In the genomic region with DNA sequence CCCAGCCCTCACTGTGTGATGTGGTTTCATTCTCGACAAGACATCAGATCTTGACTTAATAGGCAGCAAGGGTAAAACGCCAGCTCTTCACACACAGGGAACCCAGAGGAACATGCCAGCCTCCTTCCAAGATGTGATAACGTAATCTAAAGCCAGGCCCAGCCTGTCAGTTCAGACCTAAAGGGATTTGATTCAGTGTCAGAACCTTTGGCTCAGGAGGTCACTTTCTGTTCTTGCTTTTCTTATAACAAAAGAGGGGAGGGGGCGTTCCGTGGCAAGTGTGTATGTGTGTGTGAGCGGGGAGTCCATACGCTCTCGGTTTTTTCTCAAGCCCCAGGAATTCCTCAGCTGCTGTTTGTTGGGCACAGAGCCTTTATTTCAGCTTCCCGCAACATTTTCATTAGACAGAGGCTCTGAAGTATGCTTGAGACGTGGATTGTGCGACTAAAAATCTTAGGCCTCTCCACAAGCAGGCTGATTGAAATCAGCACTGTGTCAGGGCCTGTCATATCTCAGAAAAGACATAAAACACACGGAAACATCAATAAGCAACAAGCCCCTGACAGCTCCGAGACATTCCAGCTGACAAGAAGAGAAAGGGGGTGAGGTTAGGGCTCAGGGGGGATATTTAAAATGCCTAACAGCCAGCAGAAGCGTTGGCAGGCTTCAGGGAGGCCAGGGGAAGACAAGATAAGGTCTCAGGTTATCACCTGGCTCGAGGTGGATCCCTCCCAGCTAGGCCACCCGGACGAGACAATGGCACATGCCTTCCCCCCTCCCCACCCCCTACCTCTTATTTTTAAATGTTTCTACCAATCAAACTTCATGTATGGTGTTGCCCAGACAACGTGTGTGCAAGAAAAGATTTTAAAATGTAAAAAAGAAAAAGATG, we compare ENCODE assay signal across 9 mouse cellular contexts.
DNase-seq lines count a peak whose midpoint lies in the region; ATAC-seq lines count a peak whose summit lies in the region.
"Had no signal": no experiment of that assay in that cellular context is flagged by ENCODE, and none has a peak within 500 bp of the region (broad histone marks: within the 10 kb centered on the region; RNA-seq: fewer than 3 reads in every experiment).

No protein-coding gene starts in this region.

- ATAC-seq in lung, embryonic 15.5 days (ENCODE audit: borderline replicate concordance, extremely low read depth, low FRiP score, low TSS enrichment) = no peak
- ATAC-seq in forebrain, embryonic 12.5 days (ENCODE audit: low FRiP score) = peak; percentile 71
- no peak for ATAC-seq in intestine, embryonic 16.5 days
- no peak for ATAC-seq in stomach, embryonic 15.5 days (ENCODE audit: insufficient read depth, low FRiP score, low read depth)
- ATAC-seq: Patski had no signal

- peak overlapping the region; percentile 38 for H3K4me2 ChIP-seq in lung, embryonic 15.5 days
- peak overlapping the region; percentile 29 for H3K4me2 ChIP-seq in forebrain, embryonic 12.5 days
- H3K4me2 ChIP-seq in intestine, embryonic 16.5 days (ENCODE audit: low read depth, low read length) = 0 out of 2 replicates have a peak overlapping the region, but pooled peaks have one; percentile 10
- H3K4me2 ChIP-seq in stomach, embryonic 15.5 days = peak overlapping the region; percentile 35; the same call in 1 of the 2 replicates

- H3K27ac ChIP-seq in lung, embryonic 15.5 days = no peak overlapping the region
- H3K27ac ChIP-seq in forebrain, embryonic 12.5 days = peak overlapping the region; percentile 83
- no peak overlapping the region for H3K27ac ChIP-seq in intestine, embryonic 16.5 days (ENCODE audit: low read length)
- H3K27ac ChIP-seq in stomach, embryonic 15.5 days = no peak overlapping the region

- H3K9ac ChIP-seq in lung, embryonic 15.5 days = no peak overlapping the region
- 0 out of 2 replicates have a peak overlapping the region, but pooled peaks have one; percentile 25 for H3K9ac ChIP-seq in forebrain, embryonic 12.5 days
- no peak overlapping the region for H3K9ac ChIP-seq in intestine, embryonic 16.5 days (ENCODE audit: low read depth, low read length)
- H3K9ac ChIP-seq in stomach, embryonic 15.5 days = no peak overlapping the region

- H3K4me3 ChIP-seq in lung, embryonic 15.5 days = no peak overlapping the region
- no peak overlapping the region for H3K4me3 ChIP-seq in forebrain, embryonic 12.5 days (replicated peaks)
- no peak overlapping the region for H3K4me3 ChIP-seq in intestine, embryonic 16.5 days (ENCODE audit: low read length)
- H3K4me3 ChIP-seq in stomach, embryonic 15.5 days (replicated peaks) = no peak overlapping the region
- H3K4me3 ChIP-seq: myocyte had no signal

- peaks cover 12% of the 10 kb centered on the region for H3K4me1 ChIP-seq in lung, embryonic 15.5 days
- H3K4me1 ChIP-seq in forebrain, embryonic 12.5 days = peaks cover 12% of the 10 kb centered on the region
- no peaks in the 10 kb centered on the region for H3K4me1 ChIP-seq in intestine, embryonic 16.5 days (ENCODE audit: control insufficient read depth, insufficient read depth, low read length)
- H3K4me1 ChIP-seq in stomach, embryonic 15.5 days = no peaks in the 10 kb centered on the region

- DNase-seq in lung, postnatal 36 days = no peak
- DNase-seq in gastrocnemius, postnatal 14 days = no peak
- no peak for DNase-seq in spleen, postnatal 10 days (ENCODE audit: low spot score in 2 of 2)

- no peaks in the 10 kb centered on the region for H3K36me3 ChIP-seq in lung, embryonic 15.5 days
- H3K36me3 ChIP-seq in forebrain, embryonic 12.5 days (replicated peaks) = no peaks in the 10 kb centered on the region
- H3K36me3 ChIP-seq in intestine, embryonic 16.5 days (ENCODE audit: control insufficient read depth, insufficient read depth, low read length) = no peaks in the 10 kb centered on the region
- no peaks in the 10 kb centered on the region for H3K36me3 ChIP-seq in stomach, embryonic 15.5 days

- H3K27me3 ChIP-seq in lung, embryonic 15.5 days = no peaks in the 10 kb centered on the region
- H3K27me3 ChIP-seq in forebrain, embryonic 12.5 days = peaks cover 23% of the 10 kb centered on the region
- H3K27me3 ChIP-seq in intestine, embryonic 16.5 days (replicated peaks; ENCODE audit: control insufficient read depth, insufficient read depth, low read length) = no peaks in the 10 kb centered on the region
- H3K27me3 ChIP-seq in stomach, embryonic 15.5 days (replicated peaks) = no peaks in the 10 kb centered on the region
- H3K27me3 ChIP-seq: Patski had no signal

- intact Hi-C loops in gastrocnemius, postnatal 14 days (cut with DNase I; ENCODE audit: low total_unique reads) = no loop called here

- WGBS in lung, embryonic 15.5 days = 15% methylated on average over 18 of the region's 18 CpGs
- WGBS in forebrain, embryonic 12.5 days = 12% methylated on average over 18 of the region's 18 CpGs
- 26% methylated on average over 18 of the region's 18 CpGs for WGBS in intestine, embryonic 16.5 days
- 19% methylated on average over 18 of the region's 18 CpGs for WGBS in stomach, embryonic 15.5 days

- H3K9me3 ChIP-seq in lung, embryonic 15.5 days = no peaks in the 10 kb centered on the region
- no peaks in the 10 kb centered on the region for H3K9me3 ChIP-seq in forebrain, embryonic 12.5 days
- no peaks in the 10 kb centered on the region for H3K9me3 ChIP-seq in intestine, embryonic 16.5 days (ENCODE audit: control insufficient read depth, low read length)
- no peaks in the 10 kb centered on the region for H3K9me3 ChIP-seq in stomach, embryonic 15.5 days
